Mouse (Mus musculus): ENCODE measurements at regions not wholly inside any gene's neighbourhood (a gene's known extent, or its start where the extent isn't known, plus 50 kb on each side); places are given as distances from the start of the nearest gene placed in this dataset.

DNA sequence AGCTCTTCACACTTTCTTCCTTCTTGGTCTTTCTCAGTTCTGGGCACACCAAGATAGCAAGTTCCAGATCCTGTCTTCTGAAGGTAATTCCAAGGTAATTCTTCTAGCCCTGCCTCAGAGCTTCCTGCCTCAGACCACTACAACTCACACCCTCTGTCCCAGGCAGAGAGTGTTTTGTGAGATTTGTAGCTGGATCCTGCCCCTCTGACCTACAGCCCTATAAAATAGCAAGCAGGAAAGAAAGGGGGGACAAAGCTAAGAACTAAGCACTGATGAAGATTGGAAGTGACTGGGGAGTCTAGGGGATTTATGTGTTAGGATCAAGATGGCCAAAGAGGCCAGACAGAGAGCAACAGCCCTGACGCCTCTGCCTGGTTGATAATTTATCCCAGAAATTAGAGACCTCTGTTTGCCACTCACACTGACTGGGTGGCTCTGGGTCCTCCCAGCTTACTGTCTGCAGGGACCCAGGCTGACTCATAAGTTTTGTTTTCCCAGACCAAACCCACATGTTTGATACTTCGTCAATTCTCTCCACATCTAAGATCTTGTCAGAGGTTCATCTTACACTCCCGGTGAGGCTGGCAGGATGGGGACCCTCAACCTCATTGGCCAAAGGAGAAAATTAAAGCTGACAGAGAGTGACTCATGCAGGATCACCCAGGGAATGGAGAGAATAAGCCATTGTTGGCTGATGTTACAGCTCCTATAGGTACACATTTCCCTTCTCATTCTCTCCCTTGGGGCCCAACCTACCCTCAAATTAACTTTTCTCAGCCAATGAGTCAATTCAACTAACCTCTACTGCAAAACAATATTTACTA, 84.8 kb upstream of the Trabd2b start:
- TF ChIP-seq CTCF (IDR thresholded peaks at IDR 0.05; ENCODE audit: extremely low read depth, insufficient read depth, low read length) (no peak), POLR2A (IDR thresholded peaks at IDR 0.05; ENCODE audit: extremely low read depth, insufficient read depth, low read length) (no peak)
- H3K27ac ChIP-seq (ENCODE audit: insufficient read depth, low read length) = no peak overlapping the region

DNA sequence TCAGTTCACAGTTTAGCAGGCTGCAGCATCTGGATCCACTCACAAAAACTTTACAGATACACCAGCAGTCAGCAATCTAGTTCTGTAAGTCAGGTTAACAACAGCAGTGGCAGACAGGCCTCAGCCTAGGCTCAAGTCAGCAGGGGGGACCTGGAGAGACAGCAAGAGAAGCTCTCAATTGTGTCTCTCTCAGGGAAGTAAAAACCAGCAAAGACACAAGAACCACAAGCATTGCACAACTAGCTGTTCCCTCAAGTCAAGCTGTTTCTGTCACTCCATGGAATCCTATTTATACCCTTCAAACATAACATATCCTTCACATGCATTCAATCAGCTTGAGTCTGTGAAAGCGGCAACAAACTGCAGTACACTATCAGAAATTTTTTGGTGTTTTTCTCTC, 76.5 kb upstream of the Trabd2b start:
- TF ChIP-seq CTCF (IDR thresholded peaks at IDR 0.05; ENCODE audit: extremely low read depth, insufficient read depth, low read length) (no peak), POLR2A (IDR thresholded peaks at IDR 0.05; ENCODE audit: extremely low read depth, insufficient read depth, low read length) (no peak)
- Histone ChIP-seq H3K4me1 (ENCODE audit: control insufficient read depth, insufficient read depth, low read length) (no peaks in the 10 kb centered on the region), H3K27ac (ENCODE audit: insufficient read depth, low read length) (no peak overlapping the region), H3K4me3 (ENCODE audit: insufficient read depth, low read length) (no peak overlapping the region)

More for the DNA sequence above, 84.8 kb upstream of the Trabd2b start:
- Histone ChIP-seq H3K4me3 (ENCODE audit: insufficient read depth, low read length) (no peak overlapping the region), H3K4me1 (ENCODE audit: control insufficient read depth, insufficient read depth, low read length) (no peaks in the 10 kb centered on the region)

DNA sequence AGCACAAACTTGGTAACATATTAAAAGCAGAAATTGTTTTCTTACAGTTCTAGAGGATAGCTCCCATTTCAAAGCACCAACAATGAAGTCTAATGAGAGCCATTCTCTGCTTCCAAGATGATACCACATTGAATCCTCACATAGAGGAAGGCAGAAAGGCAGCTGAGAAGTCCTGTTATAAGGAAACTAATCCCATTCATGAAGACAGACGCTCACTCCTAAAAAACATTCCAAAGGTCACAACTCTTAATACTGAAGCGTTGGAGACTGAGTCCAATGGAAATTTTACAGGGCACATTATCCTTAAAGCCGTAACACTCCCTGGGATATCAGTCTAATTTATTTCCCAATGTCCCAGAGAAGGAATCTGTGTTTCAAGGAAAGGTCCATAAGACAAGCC, 75.4 kb upstream of the Trabd2b start:
- Histone ChIP-seq H3K27ac (ENCODE audit: insufficient read depth, low read length) (no peak overlapping the region), H3K4me1 (ENCODE audit: control insufficient read depth, insufficient read depth, low read length) (no peaks in the 10 kb centered on the region), H3K4me3 (ENCODE audit: insufficient read depth, low read length) (no peak overlapping the region)
- TF ChIP-seq POLR2A (IDR thresholded peaks at IDR 0.05; ENCODE audit: extremely low read depth, insufficient read depth, low read length) = no peak
- no peak for TF ChIP-seq CTCF (IDR thresholded peaks at IDR 0.05; ENCODE audit: extremely low read depth, insufficient read depth, low read length)

DNA sequence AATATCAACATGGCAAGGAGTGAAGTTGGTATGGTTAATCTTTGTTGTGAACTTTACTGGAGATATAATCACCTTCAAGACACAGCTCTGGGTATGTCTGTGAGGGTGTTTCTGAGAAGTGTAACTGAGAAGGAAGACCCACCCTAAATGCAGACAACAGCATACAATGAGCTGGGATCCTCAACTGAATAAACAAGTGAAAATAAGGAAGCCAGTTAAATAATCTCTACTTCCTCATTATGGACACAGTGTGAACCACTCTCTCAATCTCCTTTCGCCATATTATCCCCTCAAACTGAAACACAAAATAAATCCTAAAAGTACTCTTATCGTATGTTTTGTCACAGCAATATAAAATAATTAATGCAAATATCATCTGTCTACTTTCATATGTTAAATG, 71.7 kb upstream of the Trabd2b start:
- Histone ChIP-seq H3K4me3 (ENCODE audit: insufficient read depth, low read length) (no peak overlapping the region), H3K27ac (ENCODE audit: insufficient read depth, low read length) (no peak overlapping the region), H3K4me1 (ENCODE audit: control insufficient read depth, insufficient read depth, low read length) (no peaks in the 10 kb centered on the region)
- no peak for TF ChIP-seq CTCF (IDR thresholded peaks at IDR 0.05; ENCODE audit: extremely low read depth, insufficient read depth, low read length)
- no peak for TF ChIP-seq POLR2A (IDR thresholded peaks at IDR 0.05; ENCODE audit: extremely low read depth, insufficient read depth, low read length)

DNA sequence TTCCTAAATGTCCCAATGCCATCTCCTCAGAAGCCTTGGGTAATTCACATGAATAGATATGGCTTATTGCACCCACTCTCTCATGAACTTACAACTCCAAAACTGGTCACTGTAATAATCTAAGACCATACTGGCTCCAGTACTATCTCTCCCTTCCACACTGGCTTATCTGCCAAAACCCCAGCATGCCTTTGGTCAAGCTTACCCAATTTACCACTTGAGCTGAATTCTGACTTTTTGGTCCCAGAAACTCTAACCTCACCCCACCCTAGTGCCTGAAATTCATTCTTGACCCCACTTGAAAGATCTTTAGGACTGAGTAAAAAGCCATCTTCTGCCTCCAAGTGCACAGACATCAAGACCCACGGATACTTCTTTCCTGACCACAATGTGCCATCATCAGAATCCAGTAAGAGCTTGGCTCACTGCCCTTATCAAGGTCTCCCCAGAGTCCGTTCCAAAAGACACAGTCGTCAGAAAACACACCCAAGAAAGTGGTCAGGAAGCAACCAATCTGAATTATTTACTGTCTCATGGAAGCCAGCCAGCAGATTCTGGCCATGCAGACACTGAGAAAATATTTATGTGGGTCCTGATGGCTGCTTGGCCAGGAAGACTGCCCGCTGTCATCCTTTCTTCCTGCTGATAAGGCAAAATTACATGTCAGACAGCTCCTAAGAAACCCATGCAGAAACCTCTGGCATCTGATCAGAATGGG, 70.3 kb upstream of the Trabd2b start:
- no peak overlapping the region for H3K4me3 ChIP-seq (ENCODE audit: insufficient read depth, low read length)
- TF ChIP-seq POLR2A (IDR thresholded peaks at IDR 0.05; ENCODE audit: extremely low read depth, insufficient read depth, low read length) (no peak), CTCF (IDR thresholded peaks at IDR 0.05; ENCODE audit: extremely low read depth, insufficient read depth, low read length) (no peak)
- no peaks in the 10 kb centered on the region for H3K4me1 ChIP-seq (ENCODE audit: control insufficient read depth, insufficient read depth, low read length)
- no peak overlapping the region for H3K27ac ChIP-seq (ENCODE audit: insufficient read depth, low read length)

DNA sequence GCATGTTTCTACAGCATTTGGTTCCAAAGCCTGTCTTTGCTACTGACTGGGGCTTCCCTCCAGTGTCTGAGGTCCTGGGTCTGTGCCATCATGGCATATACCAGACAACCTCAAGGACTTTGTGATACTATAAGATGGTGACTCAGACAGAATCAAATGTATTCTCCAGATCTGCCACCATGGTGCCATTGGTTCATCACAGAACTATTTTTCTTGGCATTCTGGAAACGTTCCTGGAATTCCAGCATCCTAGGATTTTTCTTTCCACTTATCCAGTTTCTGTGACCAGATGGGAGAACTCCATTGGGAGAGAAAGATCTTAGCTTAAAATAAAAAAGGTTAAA, 69.8 kb upstream of the Trabd2b start:
- TF ChIP-seq CTCF (IDR thresholded peaks at IDR 0.05; ENCODE audit: extremely low read depth, insufficient read depth, low read length) (no peak), POLR2A (IDR thresholded peaks at IDR 0.05; ENCODE audit: extremely low read depth, insufficient read depth, low read length) (no peak)
- no peak overlapping the region for H3K4me3 ChIP-seq (ENCODE audit: insufficient read depth, low read length)
- no peak overlapping the region for H3K27ac ChIP-seq (ENCODE audit: insufficient read depth, low read length)
- H3K4me1 ChIP-seq (ENCODE audit: control insufficient read depth, insufficient read depth, low read length) = no peaks in the 10 kb centered on the region

DNA sequence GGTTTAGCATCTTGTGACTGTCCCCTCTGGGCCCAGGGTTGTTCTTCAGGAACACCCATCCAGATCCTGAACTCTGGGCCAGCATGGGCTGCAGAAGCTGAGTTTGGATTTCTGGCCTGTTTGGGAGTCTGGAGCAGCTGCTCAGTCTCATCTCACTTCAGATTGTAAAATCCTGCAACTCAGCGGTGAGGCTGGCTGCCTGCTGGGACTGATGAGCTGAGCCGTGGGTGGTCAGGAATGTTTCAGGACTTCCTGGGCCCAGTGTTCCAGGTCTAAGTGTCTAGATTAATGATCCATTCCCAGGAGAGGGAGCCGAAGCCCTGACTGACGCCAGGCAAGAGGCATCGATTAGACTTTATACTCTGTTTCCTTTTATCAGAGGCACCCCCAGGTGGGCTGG, 66.7 kb upstream of the Trabd2b start:
- H3K4me1 ChIP-seq (ENCODE audit: control insufficient read depth, insufficient read depth, low read length) = no peaks in the 10 kb centered on the region
- no peak overlapping the region for H3K4me3 ChIP-seq (ENCODE audit: insufficient read depth, low read length)
- H3K27ac ChIP-seq (ENCODE audit: insufficient read depth, low read length) = no peak overlapping the region
- TF ChIP-seq CTCF (IDR thresholded peaks at IDR 0.05; ENCODE audit: extremely low read depth, insufficient read depth, low read length) (no peak), POLR2A (IDR thresholded peaks at IDR 0.05; ENCODE audit: extremely low read depth, insufficient read depth, low read length) (no peak)

DNA sequence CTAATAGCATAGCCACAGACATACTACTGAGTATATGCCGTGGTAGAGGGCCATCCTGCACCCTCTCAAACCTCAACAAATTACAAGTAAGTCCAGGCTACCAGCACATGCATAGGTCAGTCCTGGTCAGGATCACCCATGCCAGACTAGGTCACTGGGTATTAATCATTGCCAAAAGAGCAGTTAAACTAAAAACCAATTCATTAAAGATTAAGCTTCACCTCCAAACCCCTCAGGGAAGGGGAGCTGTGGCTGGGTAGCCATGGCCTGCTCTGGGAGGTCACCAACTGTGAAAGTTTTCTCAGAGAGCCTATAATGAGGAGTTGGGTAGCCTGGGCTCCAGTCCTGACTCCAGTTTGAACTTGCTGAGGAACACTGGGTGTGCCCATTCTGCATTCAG, 61.4 kb upstream of the Trabd2b start:
- TF ChIP-seq CTCF (IDR thresholded peaks at IDR 0.05; ENCODE audit: extremely low read depth, insufficient read depth, low read length) = no peak
- TF ChIP-seq POLR2A (IDR thresholded peaks at IDR 0.05; ENCODE audit: extremely low read depth, insufficient read depth, low read length) = no peak
- Histone ChIP-seq H3K4me1 (ENCODE audit: control insufficient read depth, insufficient read depth, low read length) (no peaks in the 10 kb centered on the region), H3K27ac (ENCODE audit: insufficient read depth, low read length) (no peak overlapping the region), H3K4me3 (ENCODE audit: insufficient read depth, low read length) (no peak overlapping the region)

DNA sequence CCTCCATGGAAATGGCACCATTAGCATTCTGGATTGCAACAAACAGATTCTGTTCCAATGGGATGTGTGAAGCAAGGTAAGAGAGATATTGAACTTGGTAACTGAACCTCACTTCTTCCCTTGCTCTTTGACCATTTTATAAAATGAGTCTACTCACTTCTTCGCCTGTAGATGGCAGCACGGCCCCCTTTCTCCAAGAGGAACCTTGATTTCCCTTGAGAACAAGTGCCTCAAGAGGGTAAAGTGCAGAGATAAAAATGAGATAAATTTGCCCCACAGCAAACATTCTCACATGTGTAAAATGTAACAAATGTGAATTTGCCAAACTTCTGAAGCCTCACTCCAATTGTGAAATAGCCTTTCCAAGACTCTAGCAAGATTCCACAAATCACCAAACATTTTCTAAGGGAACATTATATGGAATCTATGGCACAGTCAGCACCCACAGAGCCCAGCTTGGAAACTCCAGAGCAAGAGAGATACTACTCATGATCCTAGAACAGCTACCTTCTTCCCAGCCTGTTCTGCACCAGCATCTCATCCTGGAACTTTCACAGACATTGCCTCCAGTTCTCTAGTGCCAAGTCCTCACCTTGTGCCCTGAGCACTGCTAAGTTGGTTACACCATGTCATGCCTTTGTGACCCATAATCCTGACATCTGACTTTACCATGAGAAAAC, 60.3 kb upstream of the Trabd2b start:
- no peak overlapping the region for H3K4me3 ChIP-seq (ENCODE audit: insufficient read depth, low read length)
- no peaks in the 10 kb centered on the region for H3K4me1 ChIP-seq (ENCODE audit: control insufficient read depth, insufficient read depth, low read length)
- no peak overlapping the region for H3K27ac ChIP-seq (ENCODE audit: insufficient read depth, low read length)
- TF ChIP-seq POLR2A (IDR thresholded peaks at IDR 0.05; ENCODE audit: extremely low read depth, insufficient read depth, low read length) = no peak
- TF ChIP-seq CTCF (IDR thresholded peaks at IDR 0.05; ENCODE audit: extremely low read depth, insufficient read depth, low read length) = peak; percentile 65

All from cortical plate, adult 2 months (tissue).